Mouse (Mus musculus): ENCODE measurements around the gene Fam20b.

Gene Fam20b

DNA sequence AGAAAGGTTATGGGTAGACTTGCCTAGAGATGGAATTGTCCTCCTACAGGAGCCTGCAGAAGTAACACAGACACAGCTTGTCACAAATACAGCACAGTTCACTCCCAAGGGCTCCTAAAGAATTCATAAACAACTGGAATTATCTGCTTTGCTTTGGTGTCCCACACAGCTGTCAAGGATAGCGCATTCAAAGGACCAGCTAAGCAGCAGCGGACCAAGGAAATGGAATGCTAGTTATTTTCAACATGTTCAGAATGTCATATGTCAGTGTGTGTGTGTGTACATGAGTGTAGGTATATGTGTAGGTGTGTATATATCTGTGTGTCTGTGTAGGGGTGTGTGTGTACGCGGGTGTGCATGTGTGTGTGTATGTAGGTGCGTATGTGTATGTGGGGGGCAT, 14.1 kb upstream of the Fam20b start:
- in situ Hi-C loops (cut with MseI, MboI) = no loop called here

DNA sequence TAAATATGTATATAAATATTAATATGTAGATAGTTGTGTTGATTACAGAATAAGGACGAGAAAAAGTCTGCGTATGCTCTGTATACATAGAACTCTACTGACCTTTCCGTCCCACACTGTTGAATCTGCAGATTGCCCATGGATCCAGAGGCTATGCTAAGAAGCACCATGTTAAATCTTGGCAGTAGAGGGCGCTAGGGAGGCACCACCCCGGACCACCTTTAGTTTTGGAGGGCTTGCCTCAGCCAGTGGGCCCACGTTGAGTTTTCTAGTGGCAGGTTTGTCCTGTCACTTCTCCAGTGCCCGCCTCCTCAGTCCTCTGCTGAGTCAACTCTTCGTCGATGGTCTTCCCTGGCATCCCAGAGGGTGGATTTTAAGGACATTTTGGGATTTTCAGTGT, 11.9 kb upstream of the Fam20b start:
- in situ Hi-C loops (cut with MseI, MboI) = no loop called here

GRCm38 (mm10) chr1:156727234-156728108, 8.6 kb upstream of the Fam20b start:
- in situ Hi-C loops (cut with MseI, MboI) = no loop called here

GRCm38 (mm10) chr1:156722089-156722488, 3.2 kb upstream of the Fam20b start:
- in situ Hi-C loops (cut with MseI, MboI) = no loop called here

- in situ Hi-C loops (cut with MseI, MboI) = no loop called here
Measured at GRCm38 (mm10) chr1:156720046-156720445, 1.2 kb upstream of the Fam20b start.

DNA sequence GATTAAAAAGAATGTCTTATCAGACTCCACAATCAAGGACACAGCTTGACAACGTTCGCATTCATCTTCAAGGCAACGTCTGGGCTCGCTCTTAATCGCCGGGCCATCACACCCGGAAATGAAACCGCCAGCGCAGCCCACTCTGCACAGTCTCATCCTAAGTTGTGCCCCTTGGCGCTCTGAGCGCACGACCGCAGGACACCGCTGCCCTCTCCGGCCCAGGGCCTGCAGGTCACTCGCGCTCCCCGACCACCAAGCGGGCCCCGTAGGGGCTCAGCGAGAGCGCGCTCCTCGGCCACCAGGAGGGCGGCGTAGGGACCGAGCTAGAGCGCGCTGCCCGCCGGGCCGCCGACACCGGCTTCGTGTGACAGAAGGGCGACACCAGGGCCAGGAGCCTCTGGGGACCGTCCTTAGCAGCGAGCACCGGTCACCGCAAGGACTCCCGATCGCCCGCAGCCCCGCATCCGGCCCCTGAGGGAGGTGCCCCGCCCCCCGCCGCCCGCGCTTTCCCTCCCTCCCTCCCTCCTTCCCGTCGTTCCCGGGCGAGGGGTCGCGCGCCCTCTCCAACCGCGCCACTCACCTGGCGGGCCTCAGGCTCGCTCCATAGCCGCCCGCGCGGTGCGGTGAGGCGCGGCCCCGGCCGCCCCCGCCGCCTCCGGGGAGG, 468 bp downstream of the Fam20b start:
- in situ Hi-C loops (cut with MseI, MboI) = no loop called here

DNA sequence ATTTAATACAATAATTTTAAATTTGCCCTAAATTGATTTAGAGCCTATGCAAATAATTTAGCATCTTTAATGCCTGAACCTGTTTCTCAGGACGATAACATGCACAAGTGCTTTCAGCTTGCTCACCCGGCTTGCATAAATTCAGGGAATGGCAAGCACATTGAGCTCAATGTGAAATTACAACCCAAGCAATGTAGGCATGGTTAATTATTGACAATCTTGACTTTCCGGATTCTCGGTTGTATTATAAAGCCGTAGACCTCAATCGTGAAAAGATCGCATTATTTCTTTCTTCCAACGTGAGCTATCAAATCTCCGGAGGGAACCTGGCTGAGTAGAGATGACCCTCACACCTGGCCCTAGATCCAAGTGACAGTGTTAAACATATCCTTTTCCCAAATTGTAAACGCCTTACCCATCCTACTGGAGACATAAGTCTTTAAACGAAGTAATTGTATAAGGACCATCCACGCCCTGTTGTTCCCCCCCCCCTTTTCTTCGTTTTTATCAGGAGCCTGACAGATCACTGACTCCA, 1.1 kb downstream of the Fam20b start:
- in situ Hi-C loops (cut with MseI, MboI) = no loop called here

DNA sequence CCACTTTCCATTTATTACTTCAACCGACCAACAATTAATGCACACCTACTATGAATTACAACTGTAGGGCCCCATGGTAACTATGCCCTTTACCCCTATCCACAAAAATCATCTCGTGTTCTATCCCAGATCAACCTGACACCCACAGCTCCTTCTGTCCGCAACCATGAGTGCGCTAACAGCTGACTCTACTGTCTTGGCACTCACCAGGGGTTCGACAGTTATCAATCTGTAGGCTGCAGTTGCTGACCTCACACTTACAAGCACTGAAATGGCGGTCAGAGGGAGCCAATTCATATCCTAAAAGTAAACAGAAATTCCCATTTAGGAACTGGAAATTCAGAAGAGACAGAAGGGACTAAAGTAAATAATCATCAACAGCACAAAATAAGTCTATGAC, 2.2 kb downstream of the Fam20b start:
- in situ Hi-C loops (cut with MseI, MboI) = no loop called here

DNA sequence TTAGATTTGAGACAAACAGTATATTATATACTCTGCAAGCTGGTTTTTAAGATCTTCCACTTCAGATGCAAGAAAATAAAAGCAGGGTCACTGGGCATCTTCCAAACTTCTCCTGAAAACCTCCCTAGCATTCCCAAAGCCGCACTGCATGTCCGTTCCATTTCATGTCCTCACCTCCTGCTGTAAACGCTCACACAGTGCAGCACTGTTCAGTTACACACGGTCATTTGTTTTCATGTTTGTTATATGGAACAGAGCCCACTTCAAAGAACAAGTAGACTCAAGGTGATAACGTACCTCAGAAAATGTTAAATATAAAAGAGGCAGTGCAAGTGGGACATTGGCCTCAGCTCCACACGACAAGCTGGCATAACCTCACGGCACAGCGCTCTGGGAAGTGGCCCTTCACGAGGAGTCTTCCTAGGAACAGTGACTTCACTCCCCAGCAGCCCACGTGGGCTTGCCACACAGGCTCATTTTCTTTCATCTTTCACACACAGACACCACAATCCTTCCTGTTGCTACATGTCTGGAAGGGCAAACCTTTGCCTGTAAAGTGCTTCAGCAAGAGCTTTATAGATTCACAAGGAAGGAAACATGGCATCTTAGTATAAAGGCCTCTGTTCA, 8.3 kb downstream of the Fam20b start:
- in situ Hi-C loops (cut with MseI, MboI) = no loop called here

DNA sequence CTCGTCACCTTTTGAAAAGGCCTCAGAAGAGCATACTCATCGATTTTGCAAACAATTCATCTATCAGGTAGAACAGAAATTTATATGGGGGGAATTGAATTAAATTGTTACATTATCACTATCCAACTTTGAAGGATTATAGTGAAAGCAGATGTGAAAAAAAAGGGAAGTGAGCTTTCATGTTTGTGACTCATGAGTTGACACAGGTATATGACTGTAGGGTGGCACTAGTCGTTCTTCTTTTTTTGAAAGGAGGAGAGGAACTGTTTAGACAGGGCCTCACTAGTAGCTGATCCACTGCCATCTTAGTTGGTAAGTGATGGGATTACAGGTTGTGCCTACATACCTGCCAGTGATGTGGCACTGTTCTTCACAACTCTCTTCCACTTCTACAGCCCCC, 10.2 kb downstream of the Fam20b start:
- in situ Hi-C loops (cut with MseI, MboI) = no loop called here

GRCm38 (mm10) chr1:156705696-156706285, 13.1 kb downstream of the Fam20b start:
- in situ Hi-C loops (cut with MseI, MboI) = no loop called here

DNA sequence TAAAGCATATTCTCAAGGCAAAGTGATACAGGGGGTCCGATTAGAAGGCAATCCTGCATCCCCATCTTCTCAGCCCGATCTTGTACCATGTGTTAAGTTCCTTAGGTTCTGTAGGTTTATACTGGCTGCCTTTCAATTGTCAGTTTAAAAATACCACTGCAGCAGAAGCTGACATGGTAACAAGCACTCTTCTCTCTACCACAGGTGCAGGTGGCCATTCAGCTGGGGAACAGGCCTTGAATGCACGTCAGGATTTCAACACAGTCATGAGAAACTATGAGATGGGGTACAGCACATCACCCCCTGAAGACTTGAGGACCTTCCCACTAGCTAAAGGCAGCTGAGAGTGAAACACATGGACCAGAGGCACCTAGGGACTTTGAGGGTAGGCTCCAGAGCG, 15.4 kb downstream of the Fam20b start:
- in situ Hi-C loops (cut with MseI, MboI) = no loop called here

GRCm38 (mm10) chr1:156702151-156702550, 16.7 kb downstream of the Fam20b start:
- in situ Hi-C loops (cut with MseI, MboI) = no loop called here

DNA sequence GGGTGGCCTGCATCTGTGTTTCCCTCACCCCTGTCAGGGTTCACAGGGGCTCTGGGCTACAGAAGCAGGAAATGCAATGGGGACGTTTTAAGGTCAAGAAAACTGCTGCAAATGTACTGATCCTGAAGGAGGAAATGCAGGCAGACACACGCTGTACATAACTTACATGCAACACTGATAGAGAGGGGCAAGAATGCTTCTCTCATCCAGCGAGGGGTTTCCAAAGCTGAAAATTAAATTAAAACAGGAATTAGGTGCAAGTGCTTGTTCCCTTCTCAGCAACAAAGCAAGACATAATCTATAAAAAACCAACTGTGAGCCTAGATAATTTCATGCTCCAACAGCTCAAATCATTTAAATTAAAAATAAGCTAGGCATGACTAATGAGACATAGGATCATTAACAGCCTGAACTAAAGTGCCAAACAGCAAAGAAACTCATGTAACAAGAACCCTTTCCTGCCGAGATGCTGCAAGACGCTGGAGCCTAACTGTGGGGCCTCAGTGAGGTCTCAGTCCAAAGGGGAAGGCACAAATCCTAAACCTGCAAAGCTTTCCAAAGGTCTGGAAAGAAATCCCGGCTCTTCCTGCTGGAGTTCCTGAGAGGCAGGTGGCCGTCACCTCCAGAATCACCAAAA, 32.7 kb downstream of the Fam20b start:
- in situ Hi-C loops (cut with MseI, MboI) = no loop called here

- in situ Hi-C loops (cut with MseI, MboI) = no loop called here
Measured at GRCm38 (mm10) chr1:156679599-156679998, 39.3 kb downstream of the Fam20b start.

DNA sequence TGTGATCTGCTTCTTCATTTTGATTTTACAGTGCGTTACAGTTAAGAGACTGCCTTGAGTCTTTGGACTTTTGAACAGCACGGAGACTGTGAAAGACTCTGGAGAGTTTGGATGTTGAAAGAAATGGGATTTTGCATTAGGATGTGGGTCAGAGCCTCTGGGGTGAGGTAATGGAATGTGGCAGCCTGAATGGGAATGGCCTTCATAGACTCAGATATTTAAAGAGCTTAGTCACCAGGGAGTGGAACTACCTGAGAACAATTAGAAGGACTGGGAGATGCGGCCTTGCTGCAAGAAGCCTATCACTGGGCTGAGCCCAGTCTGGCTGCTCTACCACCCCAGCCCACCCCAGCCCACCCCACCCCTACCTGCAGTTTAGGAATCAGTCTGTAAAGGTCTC, 41.7 kb downstream of the Fam20b start:
- in situ Hi-C loops (cut with MseI, MboI) = no loop called here

GRCm38 (mm10) chr1:156676596-156676995, 42.3 kb downstream of the Fam20b start:
- in situ Hi-C loops (cut with MseI, MboI) = no loop called here

- in situ Hi-C loops (cut with MseI, MboI) = no loop called here
Measured at GRCm38 (mm10) chr1:156676171-156676570, 42.7 kb downstream of the Fam20b start.

- in situ Hi-C loops (cut with MseI, MboI) = no loop called here
Measured at GRCm38 (mm10) chr1:156674195-156675000, 44.5 kb downstream of the Fam20b start, which contains the start of gene Tor3a. Tor3a (minus strand) TSS chr1:156674356.

- in situ Hi-C loops (cut with MseI, MboI) = no loop called here
Measured at GRCm38 (mm10) chr1:156673476-156674194, 45.3 kb downstream of the Fam20b start.

All from mouse trophoblast stem cell (cell line).